Mouse (Mus musculus): Measurements from ENCODE around the gene Vipr1.

- no peak for TF ChIP-seq CTCF (IDR thresholded peaks at IDR 0.05; ENCODE audit: low read depth, low read length)
- TF ChIP-seq POLR2A (IDR thresholded peaks at IDR 0.05; ENCODE audit: extremely low read depth, insufficient read depth, low read length) = no peak
These were observed 43.0 kb upstream of the Vipr1 start for GRCm38 (mm10) chr9:121599551-121599950.

Data from liver, adult 2 months (tissue).